Mouse (Mus musculus) cerebellum, adult 9-11 months (tissue): ENCODE results near the gene Olfr1104.

Source experiments
- DNase-seq: peaks from one replicate; pipeline ENCODE4 v3.0.0; 2022

Olfr1104 gene

DNA sequence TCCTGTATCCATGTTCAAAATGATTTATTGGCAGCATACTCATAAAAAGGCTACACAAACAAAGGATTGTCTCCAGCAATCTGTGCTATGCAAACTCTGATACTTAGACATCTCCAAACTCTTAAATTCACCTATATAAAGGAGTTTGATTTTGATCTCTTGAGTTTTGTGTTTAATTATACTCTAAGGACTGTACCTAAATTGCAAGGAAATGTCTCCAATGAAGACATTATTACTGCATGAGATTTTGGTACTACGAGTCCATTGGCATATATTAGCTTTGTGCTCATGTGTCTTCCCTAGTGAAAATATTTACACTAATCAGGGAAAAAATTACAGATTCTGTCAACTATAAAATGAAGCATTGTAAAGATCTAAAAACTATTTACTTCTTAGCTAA, at the start of gene Olfr1104:
TSS of gene Olfr1104 (minus strand) at position 101 of the 400 bp plus-strand sequence.
- DNase-seq: no peak

DNA sequence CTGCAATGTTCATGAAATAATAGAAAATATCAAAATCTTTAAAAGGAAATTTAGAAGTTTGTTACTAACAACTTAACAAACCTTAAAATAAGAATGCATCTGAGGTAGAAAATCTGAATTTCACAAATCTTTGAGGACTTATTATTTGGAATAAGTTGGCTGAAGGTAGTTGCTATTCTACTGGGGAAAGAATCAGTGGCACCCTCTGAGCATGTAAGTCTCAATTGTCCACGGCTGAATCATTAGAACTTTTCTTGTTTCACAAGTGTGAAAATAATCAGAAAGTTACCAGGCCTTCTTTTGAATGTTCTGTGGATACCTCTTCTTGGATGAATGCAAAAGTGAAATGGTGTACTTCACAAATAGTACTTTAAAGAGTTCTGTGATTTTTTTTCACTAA, 48.8 kb upstream of the Olfr1104 start, which contains the start of gene Olfr1107:
TSS of gene Olfr1107 (minus strand) at position 101 of the 400 bp plus-strand sequence.
- no peak for DNase-seq

DNA sequence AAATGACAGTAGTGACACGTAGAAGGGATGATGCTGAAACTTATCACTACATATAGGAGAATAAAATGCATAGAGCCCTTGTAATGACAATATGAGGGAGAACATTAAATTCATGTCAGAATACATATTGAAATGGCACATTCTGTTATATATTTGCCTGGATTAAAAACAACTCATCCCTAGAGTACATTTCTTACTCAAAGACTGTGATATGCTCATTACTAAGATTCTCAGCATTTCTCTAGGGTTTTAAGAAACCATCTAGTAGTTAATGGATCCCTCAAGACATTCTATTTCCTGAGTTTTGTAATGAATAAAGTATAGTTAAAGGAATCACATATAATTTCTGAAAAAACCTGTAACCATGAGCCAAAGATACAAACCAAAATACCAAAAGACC, 25.3 kb upstream of the Olfr1104 start, which contains the start of gene Olfr1106:
TSS of gene Olfr1106 (minus strand) at position 101 of the 400 bp plus-strand sequence.
- DNase-seq: no peak

DNA sequence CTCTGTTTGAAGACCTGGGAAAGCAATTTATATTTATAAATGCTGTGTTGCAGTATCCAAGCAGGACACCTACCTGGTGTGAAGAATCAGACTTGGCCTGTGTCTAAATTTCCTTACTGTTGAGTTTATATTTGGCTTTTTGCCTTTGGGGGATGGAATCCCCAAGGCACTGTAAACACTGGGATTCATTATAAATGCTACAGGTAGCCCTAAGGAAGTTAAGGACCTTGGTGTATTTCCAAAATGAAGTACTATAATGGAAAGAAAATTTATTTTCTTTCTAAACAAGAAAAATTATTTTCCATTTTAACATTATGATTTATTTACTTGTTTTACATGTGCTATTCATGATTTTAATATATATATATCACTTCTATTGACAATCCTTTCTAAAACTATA, 9.6 kb upstream of the Olfr1104 start, which contains the start of gene Olfr1105:
TSS of gene Olfr1105 (minus strand) at position 101 of the 400 bp plus-strand sequence.
- DNase-seq: no peak

GRCm38 (mm10) chr2:86998098-86998497, 28.8 kb downstream of the Olfr1104 start, which contains the start of gene Olfr1102:
Olfr1102 (plus strand) TSS chr2:86998398.
- DNase-seq: no peak

GRCm38 (mm10) chr2:86991121-86991520, 35.8 kb downstream of the Olfr1104 start, which contains the start of gene Olfr1101:
Olfr1101 (minus strand) TSS chr2:86991221.
- DNase-seq: no peak

DNA sequence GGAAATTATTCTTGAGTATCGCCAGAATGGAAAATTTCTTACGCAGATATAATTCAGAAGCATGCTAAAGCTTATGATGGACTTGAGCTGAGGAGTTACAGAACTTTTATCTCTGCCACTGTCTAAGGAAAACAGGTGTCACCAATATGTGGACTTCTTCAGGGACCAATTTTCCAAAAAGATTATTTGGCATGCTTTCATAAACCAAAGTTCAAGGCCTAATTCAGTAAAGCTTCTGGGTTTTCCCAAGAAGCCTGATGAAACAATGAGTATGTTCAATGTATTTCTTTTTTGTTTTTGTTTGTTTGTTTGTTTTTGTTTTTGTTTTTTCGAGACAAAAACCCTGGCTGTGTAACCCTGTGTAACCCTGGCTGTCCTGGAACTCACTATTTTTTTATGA, 47.0 kb downstream of the Olfr1104 start, which contains the start of gene Olfr1100:
TSS of gene Olfr1100 (minus strand) at position 101 of the 400 bp plus-strand sequence.
- DNase-seq: no peak
